Mouse (Mus musculus): ENCODE results near the gene Hmgn2.
"Not testable (repeated sequence)": the region's sequence is repeated elsewhere in the genome, so short reads cannot be mapped to it uniquely, and the experiment has no call there.

Hmgn2 gene

DNA sequence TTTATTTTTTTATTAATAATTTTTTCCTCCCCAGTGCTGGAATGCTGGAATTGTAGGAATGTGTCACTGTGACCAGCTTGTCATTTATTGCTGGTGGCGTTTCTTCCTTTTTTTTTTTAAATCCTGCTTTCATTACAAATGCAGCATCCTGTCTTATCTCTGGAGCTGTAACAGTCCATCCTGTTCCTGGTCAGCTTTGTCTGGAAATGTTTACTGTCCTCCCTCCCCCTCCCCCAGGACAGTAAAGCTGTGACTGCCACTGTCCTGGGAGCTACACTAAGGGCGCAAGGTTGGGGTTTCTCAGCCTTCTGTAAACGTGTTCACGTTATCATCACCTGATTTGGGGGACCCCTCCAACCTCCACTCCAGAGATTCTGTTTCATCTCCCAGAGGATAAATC, 43.2 kb downstream of the Hmgn2 start:
- DNase-seq (ENCODE audit: low read depth, low spot score): no peak

DNA sequence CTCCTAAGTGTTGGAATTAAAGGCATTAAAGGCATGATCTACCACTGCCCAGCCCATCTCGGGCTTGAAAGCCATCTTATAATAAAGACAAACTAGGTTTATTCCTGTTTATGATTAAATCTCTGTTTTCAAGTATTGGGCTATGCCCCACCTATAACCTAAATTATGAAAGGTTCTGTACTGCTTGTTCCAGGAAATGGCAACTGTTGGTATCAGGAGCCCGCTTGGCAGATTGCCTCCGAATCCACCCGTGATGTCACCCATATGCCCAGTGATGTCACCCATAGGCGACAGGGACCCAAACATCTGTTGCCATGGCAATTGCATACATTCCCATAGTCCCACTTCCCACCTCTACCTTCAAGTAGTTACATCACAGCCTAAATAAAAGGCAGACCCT, 44.7 kb downstream of the Hmgn2 start:
- DNase-seq (ENCODE audit: low read depth, low spot score): no peak

DNA sequence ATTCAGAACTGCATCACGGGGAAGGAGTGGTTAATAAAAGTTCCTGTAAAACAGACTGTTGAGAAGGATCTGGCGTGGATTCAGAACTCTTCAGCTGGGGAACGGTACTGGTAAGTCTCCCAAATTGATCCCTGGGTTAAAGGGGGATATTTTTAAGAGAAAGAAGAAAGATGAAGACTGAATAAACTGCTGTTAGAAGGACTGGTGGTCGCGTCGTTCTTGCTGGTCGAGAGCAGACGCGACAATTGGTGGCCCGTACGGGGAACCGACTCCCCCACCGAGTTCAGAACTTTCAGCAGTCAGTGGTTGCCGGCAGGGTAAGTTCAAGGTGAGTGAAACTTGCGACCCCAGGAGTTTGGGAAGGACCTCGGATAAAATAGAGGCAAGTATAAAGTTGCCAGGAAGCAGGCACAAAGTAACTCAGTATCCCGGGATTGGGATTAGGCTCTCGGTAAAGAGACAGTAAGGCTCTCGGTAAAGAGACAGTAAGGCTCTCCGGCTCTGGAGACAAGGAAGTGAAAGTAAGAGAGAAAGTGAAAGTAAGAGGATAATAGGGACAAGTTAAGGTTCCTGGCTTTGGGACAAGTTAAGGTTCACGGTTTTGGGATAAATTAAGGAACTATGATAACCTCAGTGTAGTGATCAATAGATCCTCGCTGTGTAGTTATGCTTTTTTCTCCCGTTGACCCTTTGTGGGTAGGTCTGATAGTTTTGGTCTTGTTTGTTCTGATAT, 50.2 kb downstream of the Hmgn2 start:
- not testable (repeated sequence) for DNase-seq (ENCODE audit: low read depth, low spot score)

All from CD4-positive, CD25-positive, alpha-beta regulatory T cell, adult 2 months (primary cell).